Mouse (Mus musculus) splenic B cell, adult 2 months (primary cell): ENCODE measurements around the gene Abcb10.
A peak's percentile ranks its signal among the peaks of the same experiment; 100 is the strongest.
"Not testable (repeated sequence)": the region's sequence is repeated elsewhere in the genome, so short reads cannot be mapped to it uniquely, and the experiment has no call there.

Source experiments
- DNase-seq: peaks from one replicate; pipeline ENCODE4 v3.0.0-alpha.2; 2011; ENCODE audit warnings: low read depth, low spot score
- H3K27me3 ChIP-seq: 2 replicates; pipeline ENCODE4 v1.6.1; 2012; ENCODE audit warnings: mild to moderate bottlenecking, low read length, moderate library complexity, mixed read lengths; ENCODE audit not compliant: control insufficient read depth, poor library complexity, insufficient read depth, severe bottlenecking
- H3K36me3 ChIP-seq: 2 replicates; pipeline ENCODE4 v1.6.1; 2012; ENCODE audit warnings: mild to moderate bottlenecking, low read length, moderate library complexity, mixed read lengths; ENCODE audit not compliant: control insufficient read depth, poor library complexity, insufficient read depth, severe bottlenecking

Abcb10 gene

DNA sequence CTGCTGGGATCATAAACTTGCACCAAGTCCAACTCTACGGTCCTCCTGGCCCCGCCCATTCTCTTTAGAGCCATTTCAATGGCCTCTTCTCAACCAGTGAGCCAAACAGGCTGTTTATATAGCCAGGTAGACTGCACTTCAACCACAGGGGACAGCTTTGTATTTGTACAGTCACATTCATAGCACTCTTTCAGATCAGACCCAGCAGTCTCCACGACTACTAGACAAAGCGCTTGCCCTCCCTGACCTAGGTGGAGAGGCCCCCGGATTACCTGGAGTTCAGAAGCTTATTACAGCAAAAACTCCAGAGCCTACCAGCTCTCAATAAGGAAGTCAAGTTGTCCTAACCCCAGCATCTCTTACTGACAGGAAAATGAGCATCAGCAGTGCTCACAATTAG, 10.7 kb upstream of the Abcb10 start:
- no peak for DNase-seq
- Histone ChIP-seq H3K36me3 (peaks cover 6% of the 10 kb centered on the region), H3K27me3 (no peaks in the 10 kb centered on the region)

DNA sequence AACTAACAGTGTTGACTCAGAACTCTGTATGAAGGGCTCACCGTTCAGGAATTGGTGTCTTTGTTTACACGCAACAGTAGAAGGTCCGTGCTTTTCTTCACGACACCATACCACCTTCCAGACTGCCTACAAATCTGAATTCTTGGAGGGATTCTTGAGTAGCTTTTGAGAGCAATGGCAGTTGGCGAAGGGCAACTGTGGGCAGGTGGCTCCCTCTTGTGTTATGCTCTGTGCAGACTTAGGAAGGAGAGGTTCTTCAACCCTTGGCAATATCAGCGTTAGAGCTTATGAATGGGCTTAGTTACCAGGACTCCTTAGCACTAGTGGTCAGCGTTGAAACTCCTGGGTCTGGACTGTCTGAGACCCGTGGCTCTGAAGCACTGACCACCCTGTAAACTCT, 9.7 kb upstream of the Abcb10 start:
- Histone ChIP-seq H3K36me3 (peaks cover 6% of the 10 kb centered on the region), H3K27me3 (no peaks in the 10 kb centered on the region)
- DNase-seq = peak; percentile 42

DNA sequence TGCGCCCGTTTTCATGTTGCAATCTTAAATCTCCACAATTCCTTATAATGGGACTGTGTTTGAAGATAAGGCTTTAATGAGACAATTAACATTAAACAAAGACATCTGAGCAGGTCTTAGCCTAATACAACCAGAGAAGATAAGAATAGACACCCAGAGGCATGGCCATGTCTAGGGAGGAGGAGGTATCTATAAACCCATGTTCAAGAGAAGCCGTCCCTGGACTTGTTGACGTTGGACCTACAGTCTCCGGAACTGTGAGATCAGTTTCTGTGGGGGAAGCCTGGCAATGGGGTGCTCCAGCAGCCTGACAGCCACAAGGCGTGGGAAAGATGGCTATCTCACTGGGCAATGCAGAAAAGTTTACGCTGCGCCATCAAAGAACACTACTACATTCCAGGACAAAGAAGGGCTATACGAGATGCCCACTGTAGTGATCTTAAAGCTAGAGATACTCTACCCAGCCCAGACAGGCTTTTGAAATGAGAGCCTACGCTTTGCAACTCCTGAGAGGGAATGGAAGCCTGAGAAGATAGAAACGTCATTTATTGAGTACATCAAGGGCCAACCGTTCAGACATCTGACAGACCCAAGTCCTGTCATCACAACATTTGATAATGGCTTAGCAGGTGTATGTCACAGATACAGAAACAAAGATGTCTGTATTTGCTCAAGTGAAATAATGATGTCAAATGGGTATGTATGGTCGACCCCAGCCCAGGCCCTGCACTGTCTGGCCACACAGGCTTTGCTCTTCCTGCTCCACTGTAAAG, 7.5 kb upstream of the Abcb10 start:
- no peaks in the 10 kb centered on the region for H3K27me3 ChIP-seq
- peaks cover 2% of the 10 kb centered on the region for H3K36me3 ChIP-seq
- DNase-seq = no peak

DNA sequence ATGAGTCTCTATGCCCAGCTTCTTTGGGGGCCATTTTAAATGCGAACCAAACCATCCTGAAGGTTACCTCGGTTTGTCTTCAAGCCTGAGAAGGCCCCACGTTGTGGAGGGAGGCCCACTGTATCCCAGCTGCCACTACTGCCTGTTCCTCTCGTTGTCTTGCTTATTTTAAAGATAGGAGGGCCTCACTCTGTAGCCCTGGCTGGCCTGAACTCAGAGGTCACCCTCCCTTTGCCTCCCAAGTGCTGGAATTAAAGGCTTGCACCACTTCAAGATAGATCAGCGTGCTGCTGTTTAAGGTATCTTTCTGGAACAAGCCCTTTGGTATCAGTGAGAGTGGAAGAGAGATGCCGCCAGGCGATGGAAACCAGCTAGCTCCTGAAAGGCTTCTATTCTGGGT, 6.2 kb upstream of the Abcb10 start:
- Histone ChIP-seq H3K27me3 (no peaks in the 10 kb centered on the region), H3K36me3 (no peaks in the 10 kb centered on the region)
- DNase-seq = no peak

DNA sequence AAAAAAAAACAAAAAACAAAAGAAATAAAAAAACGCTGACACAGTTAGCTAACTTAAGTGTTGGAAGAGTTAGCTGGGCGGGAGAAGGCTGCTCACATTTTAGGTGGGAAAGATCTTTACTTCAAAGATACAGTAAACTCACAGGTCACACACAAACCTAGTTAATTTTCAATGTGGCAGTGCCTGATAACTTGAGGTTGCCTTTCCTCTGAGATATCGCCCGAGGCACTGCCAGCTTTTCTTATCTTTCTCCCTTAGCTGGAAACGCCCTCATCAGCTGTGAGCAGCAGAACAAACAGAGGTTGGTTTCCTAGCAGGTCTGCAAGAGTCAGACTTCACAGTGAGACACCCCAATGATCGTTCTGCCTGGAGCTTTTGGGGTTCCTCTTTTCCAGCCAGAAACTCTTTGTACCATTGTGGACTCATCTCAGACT, 5.7 kb upstream of the Abcb10 start:
- Histone ChIP-seq H3K27me3 (no peaks in the 10 kb centered on the region), H3K36me3 (no peaks in the 10 kb centered on the region)
- DNase-seq = no peak

DNA sequence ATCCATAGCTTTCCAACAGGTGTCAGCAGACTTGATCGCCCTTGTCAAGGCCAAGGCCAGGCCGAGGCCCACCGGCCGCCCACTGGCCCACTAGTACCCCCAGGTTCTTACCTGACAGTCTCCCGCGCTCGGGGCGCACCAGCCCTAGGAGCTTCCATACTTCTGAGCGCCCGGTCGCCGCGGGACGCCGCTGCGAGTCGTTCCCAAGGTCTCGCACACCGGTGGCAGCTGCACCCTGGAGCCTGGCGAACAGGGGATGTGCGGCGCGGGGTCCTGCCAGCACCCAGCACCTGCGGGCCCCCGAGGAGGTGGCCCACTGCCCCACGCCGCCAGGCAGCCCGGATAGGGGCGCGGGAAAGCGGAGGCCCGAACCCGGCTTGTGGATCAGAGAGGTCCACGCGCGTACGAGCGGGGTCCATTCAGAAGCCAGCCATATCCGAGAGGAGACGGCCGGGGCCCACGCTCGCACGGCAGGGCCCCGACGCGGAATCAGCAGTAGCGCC, 580 bp downstream of the Abcb10 start:
- Histone ChIP-seq H3K27me3 (no peaks in the 10 kb centered on the region), H3K36me3 (no peaks in the 10 kb centered on the region)
- DNase-seq = no peak

DNA sequence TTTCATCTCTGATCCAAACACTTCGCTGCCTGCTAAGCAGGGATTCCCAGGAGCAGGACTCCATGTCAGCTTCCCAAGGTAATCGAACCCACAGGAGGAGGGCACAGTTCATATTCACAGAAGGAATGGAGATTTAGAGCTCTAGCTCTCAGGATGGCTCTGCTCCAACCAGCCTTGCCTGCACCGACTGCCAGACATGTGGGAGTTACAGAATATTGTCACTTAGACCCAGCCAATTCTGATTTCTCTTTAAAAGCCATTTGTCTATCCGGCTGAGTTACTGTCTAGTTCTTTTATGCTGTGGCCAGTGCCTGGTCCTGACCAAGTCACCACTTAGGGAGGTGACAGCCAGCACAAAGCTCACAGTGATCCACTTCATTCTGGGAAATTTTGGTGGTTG, 1.2 kb downstream of the Abcb10 start:
- no peak for DNase-seq
- no peaks in the 10 kb centered on the region for H3K36me3 ChIP-seq
- H3K27me3 ChIP-seq = no peaks in the 10 kb centered on the region

DNA sequence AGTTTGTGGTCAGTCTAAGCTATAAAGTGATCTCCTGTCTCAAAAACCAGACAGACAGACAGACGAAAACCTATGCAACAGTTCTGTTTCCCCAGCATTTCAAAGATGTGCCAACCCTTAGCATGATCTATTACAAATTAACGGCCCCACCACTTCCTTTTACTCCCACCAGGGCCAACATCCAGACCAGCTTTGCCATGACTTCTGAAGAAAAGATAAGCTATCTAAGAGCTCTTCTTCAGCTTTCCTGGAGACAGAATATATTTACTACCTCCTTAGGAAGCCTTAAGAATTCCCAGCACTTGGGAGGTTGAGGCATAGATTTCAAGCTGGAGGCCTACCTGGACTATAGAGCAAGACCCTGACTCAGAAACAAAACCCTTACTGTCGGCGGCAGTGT, 2.7 kb downstream of the Abcb10 start:
- DNase-seq = no peak
- H3K27me3 ChIP-seq = no peaks in the 10 kb centered on the region
- H3K36me3 ChIP-seq = no peaks in the 10 kb centered on the region

DNA sequence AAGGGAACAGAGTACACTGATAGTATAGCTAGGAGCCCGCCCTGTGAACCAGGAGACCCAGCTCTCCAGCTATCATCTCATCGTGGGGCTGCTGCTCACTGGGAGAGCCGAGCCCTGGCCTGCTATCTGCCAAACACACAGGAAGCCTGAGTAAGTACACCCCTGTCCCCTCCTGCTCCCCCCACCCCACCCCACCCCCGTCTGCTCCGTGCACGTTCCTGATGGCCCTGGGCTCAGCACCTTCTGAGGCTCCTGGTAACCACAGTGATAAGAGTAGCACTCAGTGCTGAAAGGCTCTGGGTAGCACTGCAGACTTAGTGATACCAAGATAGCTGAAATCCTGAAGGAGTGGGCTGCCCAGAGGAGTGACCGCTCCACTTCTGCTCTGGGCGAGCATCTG, 4.0 kb downstream of the Abcb10 start:
- no peak for DNase-seq
- Histone ChIP-seq H3K36me3 (no peaks in the 10 kb centered on the region), H3K27me3 (no peaks in the 10 kb centered on the region)

DNA sequence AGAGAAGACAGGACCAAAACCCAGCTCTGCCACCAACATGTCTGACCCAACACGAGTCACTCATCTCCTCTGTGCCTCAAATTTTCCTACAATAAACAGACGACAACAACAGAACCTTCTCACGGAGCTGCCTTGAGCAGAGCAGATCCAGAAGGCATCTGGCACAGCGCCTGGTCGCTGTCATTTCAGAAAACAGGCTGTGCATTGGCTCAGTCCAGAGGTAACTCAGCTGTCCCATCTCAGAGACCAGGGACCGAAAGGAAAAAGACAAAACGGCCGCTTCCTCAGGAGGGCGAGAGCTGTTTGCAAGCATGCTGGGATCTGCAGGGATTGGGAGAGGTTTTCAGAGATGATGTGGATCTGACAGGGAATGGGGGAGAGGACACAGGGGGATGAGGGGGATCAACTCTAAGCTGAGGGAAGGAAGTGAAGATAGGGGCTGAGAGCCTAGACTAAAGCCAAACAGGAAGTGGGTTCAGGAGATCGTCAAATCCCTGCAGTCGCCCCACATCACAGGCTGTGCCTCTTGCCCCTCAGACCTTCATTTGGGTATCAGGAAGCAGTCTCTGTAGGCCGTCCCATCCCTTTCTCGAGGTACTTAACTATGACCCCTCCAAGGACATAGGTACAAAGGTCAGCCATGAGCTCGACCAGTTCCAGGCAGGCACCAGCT, 4.6 kb downstream of the Abcb10 start:
- no peaks in the 10 kb centered on the region for H3K36me3 ChIP-seq
- no peaks in the 10 kb centered on the region for H3K27me3 ChIP-seq
- no peak for DNase-seq

DNA sequence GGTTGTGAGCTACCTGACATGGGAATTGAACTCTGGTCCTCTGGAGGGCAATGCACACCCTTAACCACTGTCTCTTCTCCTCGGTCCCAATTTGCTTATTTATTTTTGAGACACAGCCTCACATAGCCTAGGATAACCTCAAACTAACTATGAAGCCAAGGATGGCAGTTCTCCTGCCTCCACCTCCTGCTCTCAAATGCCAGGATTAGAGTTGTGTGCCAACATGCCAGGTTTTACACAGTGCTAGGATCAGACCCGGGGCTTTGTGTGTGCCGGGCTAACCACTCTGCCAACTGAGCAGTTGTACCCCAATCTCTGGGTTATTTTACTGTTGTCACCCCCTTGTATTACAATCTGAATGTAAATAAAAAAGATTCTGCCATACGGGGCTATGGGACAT, 5.4 kb downstream of the Abcb10 start:
- no peak for DNase-seq
- no peaks in the 10 kb centered on the region for H3K36me3 ChIP-seq
- no peaks in the 10 kb centered on the region for H3K27me3 ChIP-seq

DNA sequence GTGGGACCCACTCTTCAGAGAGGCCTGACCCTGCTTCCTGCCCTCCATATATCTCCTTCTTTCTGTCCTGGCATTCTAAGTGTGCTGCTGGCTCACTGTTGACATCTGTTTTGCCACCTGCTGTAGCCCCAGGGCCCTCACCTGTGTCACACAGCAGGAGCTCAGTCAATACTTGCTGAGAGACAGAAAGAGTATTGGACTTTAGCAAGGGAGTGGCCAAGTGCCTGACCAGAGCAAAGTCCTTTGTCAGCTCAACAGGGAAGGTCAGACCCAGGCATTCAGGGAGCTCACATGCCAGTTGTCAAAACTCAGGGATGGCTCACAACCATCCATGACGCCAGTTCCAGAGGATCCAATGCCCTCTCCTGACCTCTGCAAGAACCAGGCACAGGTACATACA, 9.4 kb downstream of the Abcb10 start:
- Histone ChIP-seq H3K27me3 (no peaks in the 10 kb centered on the region), H3K36me3 (no peaks in the 10 kb centered on the region; the same call in none of the 2 replicates)
- no peak for DNase-seq

DNA sequence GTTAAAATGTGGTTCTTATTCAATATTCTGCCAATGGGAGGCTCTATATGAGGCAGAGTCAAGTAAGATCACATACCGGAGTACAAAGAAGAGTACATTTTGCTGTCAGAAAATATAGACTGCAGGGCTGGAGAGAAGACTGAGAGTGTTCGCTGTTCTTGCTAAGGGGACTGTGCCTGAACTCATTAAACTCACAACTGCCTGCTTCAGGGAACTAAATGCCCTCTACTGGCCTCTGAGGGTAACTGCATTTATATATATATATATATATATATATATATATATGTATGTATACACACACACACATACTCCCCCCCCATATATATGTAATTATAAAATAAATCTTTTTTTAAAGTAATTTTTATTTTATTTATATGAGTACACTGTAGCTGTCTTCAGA, 16.0 kb downstream of the Abcb10 start:
- Histone ChIP-seq H3K36me3 (no peaks in the 10 kb centered on the region; the same call in none of the 2 replicates), H3K27me3 (no peaks in the 10 kb centered on the region)
- DNase-seq = peak; percentile 70

DNA sequence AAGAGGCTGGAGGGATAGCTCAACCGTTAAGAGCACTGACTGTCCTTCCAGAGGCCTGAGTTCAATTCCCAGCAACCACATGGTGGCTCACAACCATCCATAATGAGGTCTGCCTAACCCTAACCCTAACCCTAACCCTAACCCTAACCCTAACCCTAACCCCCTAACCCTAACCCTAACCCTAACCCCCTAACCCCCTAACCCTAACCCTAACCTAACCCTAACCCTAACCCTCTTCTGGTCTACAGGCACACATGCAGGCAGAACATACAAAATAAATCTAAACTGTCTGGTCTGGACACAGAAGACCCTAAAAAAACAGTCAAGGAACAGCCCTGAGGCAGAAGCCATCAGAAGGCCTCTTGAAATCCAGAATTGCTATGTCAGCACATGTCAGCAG, 21.6 kb downstream of the Abcb10 start:
- Histone ChIP-seq H3K36me3 (no peaks in the 10 kb centered on the region; the same call in none of the 2 replicates), H3K27me3 (no peaks in the 10 kb centered on the region)
- DNase-seq = peak; percentile 35

DNA sequence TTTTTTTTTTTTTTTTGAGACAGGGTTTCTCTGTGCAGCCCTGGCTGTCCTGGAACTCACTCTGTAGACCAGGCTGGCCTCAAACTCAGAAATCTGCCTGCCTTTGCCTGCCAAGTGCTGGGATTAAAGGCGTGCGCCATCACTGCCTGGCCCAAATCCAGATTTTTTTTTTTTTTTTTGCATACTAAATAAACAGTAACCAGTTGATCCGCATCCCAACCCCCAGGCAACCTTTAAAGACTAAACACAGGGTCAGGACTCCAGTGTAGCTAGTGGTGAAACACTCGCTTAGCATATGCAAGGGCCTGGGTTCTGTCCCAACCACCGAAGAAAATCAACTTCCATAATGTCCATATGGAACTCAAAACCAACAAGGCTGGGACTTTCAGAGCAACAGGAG, 22.4 kb downstream of the Abcb10 start:
- not testable (repeated sequence) for DNase-seq, H3K27me3 ChIP-seq, H3K36me3 ChIP-seq
